Mouse (Mus musculus): ENCODE measurements around the gene Fam161a. TPM values are rescaled to one million over a fixed set of nuclear protein-coding genes. Genes with fewer than 3 reads are reported as not detected.

Gene Fam161a
- polyA plus RNA-seq, 1 experiment = 0.18 TPM

GRCm38 (mm10) chr11:22985510-22985909 is 21.8 kb upstream of the Fam161a start:
- Histone ChIP-seq H3K27me3 (ENCODE audit: control insufficient read depth) (no peaks in the 10 kb centered on the region), H3K9me3 (ENCODE audit: control insufficient read depth, low read length) (no peaks in the 10 kb centered on the region), H3K4me1 (ENCODE audit: control insufficient read depth) (peaks cover 37% of the 10 kb centered on the region), H3K36me3 (ENCODE audit: control insufficient read depth) (peaks cover 5% of the 10 kb centered on the region), H3K4me3 (replicated peaks) (no peak overlapping the region)
- no peak for TF ChIP-seq TAL1 (IDR thresholded peaks at IDR 0.05; ENCODE audit: low read length)
- no peak for TF ChIP-seq GATA1 (IDR thresholded peaks at IDR 0.05; ENCODE audit: low read length)

GRCm38 (mm10) chr11:22987357-22987756 is 20.0 kb upstream of the Fam161a start:
- peaks cover 6% of the 10 kb centered on the region for H3K36me3 ChIP-seq (ENCODE audit: control insufficient read depth)
- no peaks in the 10 kb centered on the region for H3K27me3 ChIP-seq (ENCODE audit: control insufficient read depth)
- H3K4me3 ChIP-seq (replicated peaks) = no peak overlapping the region
- TF ChIP-seq TAL1 (IDR thresholded peaks at IDR 0.05; ENCODE audit: low read length) (no peak), GATA1 (IDR thresholded peaks at IDR 0.05; ENCODE audit: low read length) (no peak)
- H3K4me1 ChIP-seq (ENCODE audit: control insufficient read depth) = peaks cover 33% of the 10 kb centered on the region
- H3K9me3 ChIP-seq (ENCODE audit: control insufficient read depth, low read length) = no peaks in the 10 kb centered on the region

GRCm38 (mm10) chr11:22989786-22990185 is 17.5 kb upstream of the Fam161a start:
- H3K9me3 ChIP-seq (ENCODE audit: control insufficient read depth, low read length) = no peaks in the 10 kb centered on the region
- TF ChIP-seq GATA1 (IDR thresholded peaks at IDR 0.05; ENCODE audit: low read length) = no peak
- no peak for TF ChIP-seq TAL1 (IDR thresholded peaks at IDR 0.05; ENCODE audit: low read length)
- peaks cover 28% of the 10 kb centered on the region for H3K36me3 ChIP-seq (ENCODE audit: control insufficient read depth)
- no peaks in the 10 kb centered on the region for H3K27me3 ChIP-seq (ENCODE audit: control insufficient read depth)
- H3K4me1 ChIP-seq (ENCODE audit: control insufficient read depth) = peaks cover 34% of the 10 kb centered on the region
- H3K4me3 ChIP-seq (replicated peaks) = peak overlapping the region; percentile 99

GRCm38 (mm10) chr11:22990393-22991126 is 16.8 kb upstream of the Fam161a start, which contains the start of gene Cct4:
Gene Cct4 (plus strand): TSS chr11:22990519.
- peaks cover 36% of the 10 kb centered on the region for H3K36me3 ChIP-seq (ENCODE audit: control insufficient read depth)
- TF ChIP-seq TAL1 (IDR thresholded peaks at IDR 0.05; ENCODE audit: low read length) (no peak), GATA1 (IDR thresholded peaks at IDR 0.05; ENCODE audit: low read length) (no peak)

GRCm38 (mm10) chr11:22991218-22991835 is 16.0 kb upstream of the Fam161a start:
- no peak for TF ChIP-seq TAL1 (IDR thresholded peaks at IDR 0.05; ENCODE audit: low read length)
- no peak for TF ChIP-seq GATA1 (IDR thresholded peaks at IDR 0.05; ENCODE audit: low read length)
- H3K27me3 ChIP-seq (ENCODE audit: control insufficient read depth) = no peaks in the 10 kb centered on the region
- H3K36me3 ChIP-seq (ENCODE audit: control insufficient read depth) = peaks cover 43% of the 10 kb centered on the region
- no peaks in the 10 kb centered on the region for H3K9me3 ChIP-seq (ENCODE audit: control insufficient read depth, low read length)
- H3K4me1 ChIP-seq (ENCODE audit: control insufficient read depth) = peaks cover 36% of the 10 kb centered on the region
- peak overlapping the region; percentile 99 for H3K4me3 ChIP-seq (replicated peaks)

More at GRCm38 (mm10) chr11:22990393-22991126, 16.8 kb upstream of the Fam161a start, which contains the start of gene Cct4:
- Histone ChIP-seq H3K27me3 (ENCODE audit: control insufficient read depth) (no peaks in the 10 kb centered on the region), H3K4me3 (replicated peaks) (peak within 1 kb of the TSS; percentile 99), H3K4me1 (ENCODE audit: control insufficient read depth) (peaks cover 36% of the 10 kb centered on the region), H3K9me3 (ENCODE audit: control insufficient read depth, low read length) (no peaks in the 10 kb centered on the region)

- H3K4me1 ChIP-seq (ENCODE audit: control insufficient read depth) = peaks cover 57% of the 10 kb centered on the region
- H3K9me3 ChIP-seq (ENCODE audit: control insufficient read depth, low read length) = no peaks in the 10 kb centered on the region
- no peak overlapping the region for H3K4me3 ChIP-seq (replicated peaks)
- H3K36me3 ChIP-seq (ENCODE audit: control insufficient read depth) = peaks cover 72% of the 10 kb centered on the region
- H3K27me3 ChIP-seq (ENCODE audit: control insufficient read depth) = no peaks in the 10 kb centered on the region
- TF ChIP-seq TAL1 (IDR thresholded peaks at IDR 0.05; ENCODE audit: low read length) = no peak
- TF ChIP-seq GATA1 (IDR thresholded peaks at IDR 0.05; ENCODE audit: low read length) = no peak
Observed at GRCm38 (mm10) chr11:22994271-22994670, 13.1 kb upstream of the Fam161a start.

- H3K4me3 ChIP-seq (replicated peaks) = no peak overlapping the region
- peaks cover 84% of the 10 kb centered on the region for H3K36me3 ChIP-seq (ENCODE audit: control insufficient read depth)
- no peak for TF ChIP-seq TAL1 (IDR thresholded peaks at IDR 0.05; ENCODE audit: low read length)
- TF ChIP-seq GATA1 (IDR thresholded peaks at IDR 0.05; ENCODE audit: low read length) = no peak
- no peaks in the 10 kb centered on the region for H3K27me3 ChIP-seq (ENCODE audit: control insufficient read depth)
- peaks cover 53% of the 10 kb centered on the region for H3K4me1 ChIP-seq (ENCODE audit: control insufficient read depth)
- no peaks in the 10 kb centered on the region for H3K9me3 ChIP-seq (ENCODE audit: control insufficient read depth, low read length)
Observed at GRCm38 (mm10) chr11:22995461-22995860, 11.9 kb upstream of the Fam161a start.

GRCm38 (mm10) chr11:22998308-22998707 is 9.0 kb upstream of the Fam161a start:
- Histone ChIP-seq H3K36me3 (ENCODE audit: control insufficient read depth) (peaks cover 99% of the 10 kb centered on the region), H3K9me3 (ENCODE audit: control insufficient read depth, low read length) (no peaks in the 10 kb centered on the region), H3K4me3 (replicated peaks) (peak overlapping the region; percentile 5), H3K4me1 (ENCODE audit: control insufficient read depth) (peaks cover 38% of the 10 kb centered on the region), H3K27me3 (ENCODE audit: control insufficient read depth) (no peaks in the 10 kb centered on the region)
- peak; percentile 69 for TF ChIP-seq GATA1 (IDR thresholded peaks at IDR 0.05; ENCODE audit: low read length)
- peak; percentile 43; the same call in 2 of the 3 replicates for TF ChIP-seq TAL1 (IDR thresholded peaks at IDR 0.05; ENCODE audit: low read length)

- no peak overlapping the region for H3K4me3 ChIP-seq (replicated peaks)
- no peaks in the 10 kb centered on the region for H3K9me3 ChIP-seq (ENCODE audit: control insufficient read depth, low read length)
- H3K36me3 ChIP-seq (ENCODE audit: control insufficient read depth) = peaks cover 63% of the 10 kb centered on the region
- peaks cover 25% of the 10 kb centered on the region for H3K4me1 ChIP-seq (ENCODE audit: control insufficient read depth)
- H3K27me3 ChIP-seq (ENCODE audit: control insufficient read depth) = no peaks in the 10 kb centered on the region
- TF ChIP-seq TAL1 (IDR thresholded peaks at IDR 0.05; ENCODE audit: low read length) = no peak
- TF ChIP-seq GATA1 (IDR thresholded peaks at IDR 0.05; ENCODE audit: low read length) = no peak
Observed at GRCm38 (mm10) chr11:23005276-23005675, 2.1 kb upstream of the Fam161a start.

Measured in erythroblast, embryonic 14.5 days (primary cell).